25 mouse cellular contexts compared by ENCODE assay signal in genomic region chr1:191220588-191220987, GRCm38 (mm10). TPM values are rescaled to one million over a fixed set of nuclear protein-coding genes. Genes with fewer than 3 reads are reported as not detected.
"Had no signal": no experiment of that assay in that cellular context is flagged by ENCODE, and none has a peak within 500 bp of the region (broad histone marks: within the 10 kb centered on the region; RNA-seq: fewer than 3 reads in every experiment).

No protein-coding gene starts in this region.

- H3K9ac ChIP-seq: neural tube, embryonic 12.5 days; neural tube, embryonic 13.5 days; neural tube, embryonic 15.5 days; stomach, embryonic 15.5 days had no signal

- DNase-seq: right cerebral cortex, adult 18-20 months; right cerebral cortex, postnatal 14 days; right cerebral cortex, postnatal 25 days; right cerebral cortex, postnatal 4 days; spleen, adult 18-20 months; thymus, adult 18-20 months; thymus, adult 2 months; thymus, postnatal 14 days; thymus, postnatal 25 days; thymus, postnatal 36 days; thymus, postnatal 4 days had no signal

- H3K27ac ChIP-seq: neural tube, embryonic 12.5 days; neural tube, embryonic 13.5 days; neural tube, embryonic 15.5 days; stomach, embryonic 15.5 days; stomach, postnatal 0 days had no signal

- H3K4me3 ChIP-seq: neural tube, embryonic 12.5 days; neural tube, embryonic 13.5 days; neural tube, embryonic 15.5 days; stomach, embryonic 15.5 days had no signal

- H3K36me3 ChIP-seq: neural tube, embryonic 12.5 days; neural tube, embryonic 13.5 days; neural tube, embryonic 15.5 days; stomach, embryonic 15.5 days had no signal

- H3K9me3 ChIP-seq: neural tube, embryonic 12.5 days; neural tube, embryonic 13.5 days; neural tube, embryonic 15.5 days; stomach, embryonic 15.5 days had no signal

- H3K27me3 ChIP-seq: neural tube, embryonic 15.5 days had no signal

RNA-seq across cellular contexts. Expression of gene Atf3, which starts 2.7 kb away (rescaled TPM):
- polyA plus RNA-seq: testis, adult 2 months had no signal

RNA-seq across cellular contexts. Expression of gene Fam71a, which starts 56.0 kb away (rescaled TPM):
- polyA plus RNA-seq: neural tube, embryonic 11.5 days; neural tube, embryonic 12.5 days; neural tube, embryonic 13.5 days; neural tube, embryonic 14.5 days; neural tube, embryonic 15.5 days; small intestine, adult 2 months; spleen, adult 2 months; stomach, embryonic 14.5 days; stomach, embryonic 15.5 days; stomach, embryonic 16.5 days; stomach, postnatal 0 days; thymus, adult 2 months; thymus, postnatal 0 days; urinary bladder, adult 2 months had no signal
